Mouse (Mus musculus) thymus, adult 2 months (tissue): ENCODE measurements around the gene Pdcd4.

ENCODE experiments used
- CTCF ChIP-seq: fragments of 200-500 bp; IDR thresholded peaks from 2 replicates; pipeline ENCODE4 v1.5.1; 2012; ENCODE audit warnings: mild to moderate bottlenecking, control low read depth, low read length, moderate library complexity, borderline replicate concordance; ENCODE audit not compliant: control insufficient read depth, poor library complexity, insufficient read depth; ENCODE audit errors: extremely low read depth
- POLR2A ChIP-seq: fragments of 200-500 bp; IDR thresholded peaks from 2 replicates; pipeline ENCODE4 v1.6.1; 2012; ENCODE audit warnings: mild to moderate bottlenecking, low read length, control low read depth, moderate library complexity; ENCODE audit not compliant: control insufficient read depth, poor library complexity, insufficient read depth; ENCODE audit errors: extremely low read depth

DNA sequence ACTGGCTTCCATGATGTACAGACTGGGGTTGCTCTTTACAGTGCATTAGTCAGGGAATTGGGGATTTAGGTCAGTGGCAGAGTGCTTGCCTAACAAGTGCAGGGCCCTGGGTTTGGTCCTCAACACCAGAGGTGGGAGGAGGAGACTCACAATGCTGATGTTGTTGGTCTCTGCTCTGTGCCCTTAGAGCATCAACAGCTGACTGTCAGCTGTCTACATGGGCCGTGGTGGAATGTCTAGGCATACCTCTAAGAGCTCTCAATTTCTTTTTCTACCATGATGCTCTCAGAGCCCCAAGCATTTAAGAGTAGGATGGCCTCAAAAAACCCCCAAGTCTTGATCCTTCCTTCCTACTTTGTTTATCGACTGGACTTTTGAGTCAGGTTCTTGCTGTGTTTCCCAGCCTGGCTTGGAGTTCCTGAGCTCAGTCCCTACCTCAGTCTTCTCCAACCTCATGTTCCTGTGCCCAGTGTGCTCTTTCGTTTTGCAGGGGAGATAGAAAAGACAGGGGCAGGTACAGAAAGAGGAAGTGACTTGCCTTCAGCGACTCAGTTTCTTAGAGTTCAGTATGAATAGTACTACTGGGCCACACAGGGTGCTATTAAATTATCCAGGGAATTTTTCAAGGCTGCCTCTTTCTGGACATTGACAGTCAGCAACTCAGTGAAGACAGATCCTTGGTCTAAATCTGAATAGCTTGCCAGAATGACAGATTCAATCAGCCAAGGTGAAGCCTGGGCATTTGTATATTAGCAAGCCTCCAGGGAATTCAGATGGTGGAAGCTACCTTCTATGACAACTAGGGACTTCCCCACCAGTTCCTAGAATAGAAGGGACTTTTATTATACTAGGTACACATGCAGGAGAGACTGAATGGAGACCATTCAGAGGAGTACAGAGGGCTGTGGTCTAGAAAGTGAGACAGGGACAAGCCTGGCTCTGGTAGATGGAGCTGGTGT is 22.3 kb upstream of the Pdcd4 start:
- TF ChIP-seq POLR2A (no peak), CTCF (no peak)
